Mouse (Mus musculus): ENCODE results near the gene Zdhhc18. TPM values are rescaled to one million over a fixed set of nuclear protein-coding genes. Genes with fewer than 3 reads are reported as not detected.

Zdhhc18 gene
- polyA plus RNA-seq, 1 experiment from 2014 or later, result 3.1 TPM

DNA sequence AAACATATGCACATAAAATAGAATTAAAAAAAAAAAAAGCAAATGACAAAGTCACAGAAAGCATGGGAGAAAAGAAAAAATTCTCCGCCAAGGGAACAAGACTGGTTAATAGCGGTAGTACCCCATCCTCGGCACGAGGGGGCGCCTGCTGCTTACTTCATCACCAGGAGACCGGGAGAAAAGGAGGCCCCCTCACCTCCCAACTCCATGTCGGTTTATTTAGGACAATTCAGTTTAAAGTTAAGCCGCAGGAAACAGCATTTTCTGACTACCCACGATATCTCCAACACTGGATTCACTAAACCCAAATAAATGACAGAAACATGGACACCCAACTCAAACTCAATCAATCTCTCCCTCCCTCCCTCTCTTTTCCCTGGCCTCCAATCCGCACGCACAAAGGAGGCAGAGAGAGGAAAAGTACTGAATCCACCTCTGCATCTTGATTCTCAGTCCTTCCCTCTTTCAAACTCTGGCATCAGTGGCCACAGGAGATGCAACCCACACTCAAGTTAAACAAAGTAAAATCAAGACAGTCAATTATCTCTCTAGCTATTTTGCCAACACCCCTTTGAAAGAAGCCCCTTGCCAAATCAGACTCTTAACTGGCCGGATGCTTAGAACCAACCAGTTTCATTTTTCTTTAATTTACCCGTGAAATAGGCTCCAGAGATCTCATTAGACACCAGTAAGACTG lies 21.4 kb upstream of the Zdhhc18 start:
- Histone ChIP-seq H3K4me2 (peak overlapping the region; percentile 83), H3K36me3 (ENCODE audit: control insufficient read depth, insufficient read depth, low read length) (no peaks in the 10 kb centered on the region), H3K27me3 (replicated peaks; ENCODE audit: control insufficient read depth, insufficient read depth, low read length) (no peaks in the 10 kb centered on the region), H3K27ac (ENCODE audit: low read depth, low read length) (peak overlapping the region; percentile 100), H3K4me1 (replicated peaks; ENCODE audit: control insufficient read depth, insufficient read depth, low read length) (peaks cover 43% of the 10 kb centered on the region), H3K9ac (ENCODE audit: low read depth, low read length) (peak overlapping the region; percentile 88), H3K9me3 (ENCODE audit: control insufficient read depth, low read length) (no peaks in the 10 kb centered on the region), H3K4me3 (ENCODE audit: low read depth, low read length) (peak overlapping the region; percentile 73)
- WGBS, result 3% methylated on average over 13 of the region's 13 CpGs
- ATAC-seq (replicated peaks; ENCODE audit: low FRiP score) (no peak), DNase-seq (ENCODE audit: low spot score) (peak; percentile 81)

DNA sequence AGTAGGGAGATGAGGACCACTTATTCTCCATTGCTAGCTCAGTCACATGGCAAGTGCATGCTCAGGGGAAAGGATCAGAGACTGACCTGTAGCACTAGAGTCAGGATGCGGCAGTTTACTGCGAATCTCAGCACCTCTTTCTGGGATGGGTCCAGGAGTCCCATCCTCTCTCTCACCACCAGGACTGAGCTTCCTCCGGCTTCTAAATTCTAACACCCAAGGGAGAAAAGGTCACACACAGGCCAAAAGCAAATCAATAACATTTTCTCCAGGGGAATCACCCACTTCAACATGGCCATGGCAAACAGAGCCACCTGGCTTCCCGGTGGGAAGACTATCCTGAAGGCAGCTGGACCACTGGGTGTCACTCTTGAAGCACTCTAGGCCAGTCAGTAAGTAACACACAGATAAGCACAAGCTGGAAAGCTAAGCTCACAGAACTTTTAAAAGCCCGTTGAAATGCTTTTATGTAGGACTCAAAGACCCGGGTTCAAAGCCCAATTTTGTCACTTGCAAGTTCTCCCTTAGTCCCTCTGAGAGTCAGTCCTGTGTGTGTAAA lies 19.8 kb upstream of the Zdhhc18 start:
- ATAC-seq (replicated peaks; ENCODE audit: low FRiP score) (no peak), DNase-seq (ENCODE audit: low spot score) (no peak)
- 54% methylated on average over 6 of the region's 6 CpGs for WGBS
- peak overlapping the region; percentile 8; the same call in 1 of the 2 replicates for H3K4me2 ChIP-seq
- no peak overlapping the region for H3K27ac ChIP-seq (ENCODE audit: low read depth, low read length)
- no peaks in the 10 kb centered on the region for H3K27me3 ChIP-seq (replicated peaks; ENCODE audit: control insufficient read depth, insufficient read depth, low read length)
- H3K36me3 ChIP-seq (ENCODE audit: control insufficient read depth, insufficient read depth, low read length), result no peaks in the 10 kb centered on the region
- peaks cover 40% of the 10 kb centered on the region for H3K4me1 ChIP-seq (replicated peaks; ENCODE audit: control insufficient read depth, insufficient read depth, low read length)
- no peaks in the 10 kb centered on the region for H3K9me3 ChIP-seq (ENCODE audit: control insufficient read depth, low read length)
- no peak overlapping the region for H3K9ac ChIP-seq (ENCODE audit: low read depth, low read length)
- no peak overlapping the region for H3K4me3 ChIP-seq (ENCODE audit: low read depth, low read length)

- no peak for ATAC-seq (replicated peaks; ENCODE audit: low FRiP score)
- 76% methylated on average over 3 of the region's 3 CpGs for WGBS
- Histone ChIP-seq H3K27ac (ENCODE audit: low read depth, low read length) (no peak overlapping the region), H3K4me1 (replicated peaks; ENCODE audit: control insufficient read depth, insufficient read depth, low read length) (peaks cover 28% of the 10 kb centered on the region), H3K9ac (ENCODE audit: low read depth, low read length) (no peak overlapping the region), H3K4me3 (ENCODE audit: low read depth, low read length) (no peak overlapping the region), H3K27me3 (replicated peaks; ENCODE audit: control insufficient read depth, insufficient read depth, low read length) (no peaks in the 10 kb centered on the region), H3K36me3 (ENCODE audit: control insufficient read depth, insufficient read depth, low read length) (no peaks in the 10 kb centered on the region), H3K9me3 (ENCODE audit: control insufficient read depth, low read length) (no peaks in the 10 kb centered on the region), H3K4me2 (no peak overlapping the region)
- no peak for DNase-seq (ENCODE audit: low spot score)
Measured at GRCm38 (mm10) chr4:133668537-133668936, 18.6 kb upstream of the Zdhhc18 start.

DNA sequence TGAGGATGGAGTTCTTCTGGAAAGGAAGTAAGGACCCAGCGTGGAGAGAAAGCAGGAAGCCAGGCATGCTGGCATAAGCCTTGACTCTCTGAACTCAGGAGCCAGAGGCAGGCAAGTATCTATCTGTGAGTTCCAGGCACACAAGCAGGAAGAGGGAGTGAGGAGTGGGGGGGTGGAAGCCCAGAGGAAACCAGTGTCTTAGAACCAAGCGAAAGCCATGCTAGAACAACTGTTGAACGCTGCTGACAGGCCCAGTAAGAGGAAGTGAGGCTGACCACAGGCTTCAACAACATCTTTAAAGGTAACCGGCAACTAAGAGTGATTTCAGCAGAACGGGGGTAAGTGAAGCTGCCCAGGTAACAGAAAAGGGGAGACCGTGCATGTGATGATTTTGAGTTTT lies 16.2 kb upstream of the Zdhhc18 start:
- no peak overlapping the region for H3K9ac ChIP-seq (ENCODE audit: low read depth, low read length)
- 0 out of 2 replicates have a peak, but pooled peaks cover 2% of the 10 kb centered on the region for H3K36me3 ChIP-seq (ENCODE audit: control insufficient read depth, insufficient read depth, low read length)
- no peaks in the 10 kb centered on the region for H3K27me3 ChIP-seq (replicated peaks; ENCODE audit: control insufficient read depth, insufficient read depth, low read length)
- WGBS, result 41% methylated on average over 6 of the region's 6 CpGs
- H3K4me1 ChIP-seq (replicated peaks; ENCODE audit: control insufficient read depth, insufficient read depth, low read length), result peaks cover 23% of the 10 kb centered on the region
- H3K4me3 ChIP-seq (ENCODE audit: low read depth, low read length), result no peak overlapping the region
- no peaks in the 10 kb centered on the region for H3K9me3 ChIP-seq (ENCODE audit: control insufficient read depth, low read length)
- 0 out of 2 replicates have a peak, but pooled peaks have one; percentile 26 for ATAC-seq (replicated peaks; ENCODE audit: low FRiP score)
- peak overlapping the region; percentile 13; the same call in 1 of the 2 replicates for H3K27ac ChIP-seq (ENCODE audit: low read depth, low read length)
- DNase-seq (ENCODE audit: low spot score), result no peak
- H3K4me2 ChIP-seq, result no peak overlapping the region

- Histone ChIP-seq H3K4me2 (no peak overlapping the region), H3K9me3 (ENCODE audit: control insufficient read depth, low read length) (no peaks in the 10 kb centered on the region), H3K27ac (ENCODE audit: low read depth, low read length) (no peak overlapping the region), H3K4me3 (ENCODE audit: low read depth, low read length) (no peak overlapping the region), H3K27me3 (replicated peaks; ENCODE audit: control insufficient read depth, insufficient read depth, low read length) (no peaks in the 10 kb centered on the region), H3K36me3 (ENCODE audit: control insufficient read depth, insufficient read depth, low read length) (0 out of 2 replicates have a peak, but pooled peaks cover 2% of the 10 kb centered on the region), H3K9ac (ENCODE audit: low read depth, low read length) (no peak overlapping the region), H3K4me1 (replicated peaks; ENCODE audit: control insufficient read depth, insufficient read depth, low read length) (peaks cover 20% of the 10 kb centered on the region)
- 55% methylated on average over 11 of the region's 11 CpGs for WGBS
- no peak for DNase-seq (ENCODE audit: low spot score)
- ATAC-seq (replicated peaks; ENCODE audit: low FRiP score), result no peak
Measured at GRCm38 (mm10) chr4:133665118-133665517, 15.2 kb upstream of the Zdhhc18 start.

DNA sequence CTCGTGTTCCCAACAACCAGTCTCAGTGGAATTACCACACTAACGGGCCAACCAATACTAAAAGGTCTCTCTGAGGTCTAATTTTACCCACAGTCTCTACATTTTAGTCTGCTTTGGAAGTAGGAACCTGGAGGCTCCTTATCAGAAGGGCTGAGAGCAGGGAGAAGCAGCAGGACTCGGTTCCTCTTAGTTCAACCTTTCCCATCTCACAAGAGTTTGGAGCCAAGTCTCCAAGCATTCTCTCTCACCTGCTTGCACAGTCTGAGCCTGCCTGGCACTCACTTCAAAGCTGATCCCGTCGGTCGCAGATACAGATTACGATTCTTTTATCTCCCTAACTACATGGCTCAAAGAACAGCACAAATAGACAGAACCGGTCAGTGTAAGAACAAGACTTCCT lies 13.0 kb upstream of the Zdhhc18 start:
- Histone ChIP-seq H3K4me1 (replicated peaks; ENCODE audit: control insufficient read depth, insufficient read depth, low read length) (peaks cover 32% of the 10 kb centered on the region), H3K9ac (ENCODE audit: low read depth, low read length) (no peak overlapping the region), H3K4me2 (no peak overlapping the region), H3K36me3 (ENCODE audit: control insufficient read depth, insufficient read depth, low read length) (0 out of 2 replicates have a peak, but pooled peaks cover 2% of the 10 kb centered on the region), H3K4me3 (ENCODE audit: low read depth, low read length) (no peak overlapping the region), H3K27me3 (replicated peaks; ENCODE audit: control insufficient read depth, insufficient read depth, low read length) (no peaks in the 10 kb centered on the region), H3K27ac (ENCODE audit: low read depth, low read length) (no peak overlapping the region), H3K9me3 (ENCODE audit: control insufficient read depth, low read length) (no peaks in the 10 kb centered on the region)
- ATAC-seq (replicated peaks; ENCODE audit: low FRiP score) (no peak), DNase-seq (ENCODE audit: low spot score) (no peak)
- WGBS, result 78% methylated on average over 8 of the region's 8 CpGs

DNA sequence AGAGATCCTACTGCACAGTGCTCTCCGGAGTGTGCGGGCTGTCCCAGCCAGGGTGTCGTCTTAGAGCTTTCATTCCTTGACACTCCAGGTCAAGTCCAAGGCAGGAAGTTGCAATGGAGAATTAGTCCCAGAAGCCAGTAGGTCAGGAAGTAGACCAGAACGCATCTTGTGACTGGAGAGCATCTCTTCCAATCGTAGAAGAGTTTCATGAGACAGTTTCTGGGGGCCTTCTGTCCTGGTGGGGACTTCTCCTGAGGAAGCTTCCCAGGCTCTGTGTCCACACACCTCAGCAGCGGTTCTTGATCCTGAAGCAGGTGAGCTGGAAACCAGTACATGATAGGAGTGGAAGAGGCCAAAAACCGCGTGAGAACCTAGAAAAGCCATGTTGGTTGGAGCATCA lies 12.5 kb upstream of the Zdhhc18 start:
- no peaks in the 10 kb centered on the region for H3K27me3 ChIP-seq (replicated peaks; ENCODE audit: control insufficient read depth, insufficient read depth, low read length)
- H3K4me2 ChIP-seq, result no peak overlapping the region
- no peaks in the 10 kb centered on the region for H3K9me3 ChIP-seq (ENCODE audit: control insufficient read depth, low read length)
- peaks cover 32% of the 10 kb centered on the region for H3K4me1 ChIP-seq (replicated peaks; ENCODE audit: control insufficient read depth, insufficient read depth, low read length)
- H3K9ac ChIP-seq (ENCODE audit: low read depth, low read length), result no peak overlapping the region
- ATAC-seq (replicated peaks; ENCODE audit: low FRiP score), result no peak
- no peak for DNase-seq (ENCODE audit: low spot score)
- H3K36me3 ChIP-seq (ENCODE audit: control insufficient read depth, insufficient read depth, low read length), result 0 out of 2 replicates have a peak, but pooled peaks cover 2% of the 10 kb centered on the region
- H3K27ac ChIP-seq (ENCODE audit: low read depth, low read length), result no peak overlapping the region
- H3K4me3 ChIP-seq (ENCODE audit: low read depth, low read length), result no peak overlapping the region
- WGBS, result 90% methylated on average over 8 of the region's 8 CpGs

- Histone ChIP-seq H3K4me3 (ENCODE audit: low read depth, low read length) (peak overlapping the region; percentile 36), H3K4me2 (peak overlapping the region; percentile 62), H3K9me3 (ENCODE audit: control insufficient read depth, low read length) (no peaks in the 10 kb centered on the region), H3K36me3 (ENCODE audit: control insufficient read depth, insufficient read depth, low read length) (0 out of 2 replicates have a peak, but pooled peaks cover 2% of the 10 kb centered on the region), H3K27ac (ENCODE audit: low read depth, low read length) (peak overlapping the region; percentile 86), H3K27me3 (replicated peaks; ENCODE audit: control insufficient read depth, insufficient read depth, low read length) (no peaks in the 10 kb centered on the region), H3K9ac (ENCODE audit: low read depth, low read length) (peak overlapping the region; percentile 57), H3K4me1 (replicated peaks; ENCODE audit: control insufficient read depth, insufficient read depth, low read length) (peaks cover 28% of the 10 kb centered on the region)
- ATAC-seq (replicated peaks; ENCODE audit: low FRiP score) (no peak), DNase-seq (ENCODE audit: low spot score) (no peak)
- 27% methylated on average over 10 of the region's 10 CpGs for WGBS
Measured at GRCm38 (mm10) chr4:133660193-133661155, 10.5 kb upstream of the Zdhhc18 start.

Data from liver, embryonic 11.5 days (tissue).